Mouse (Mus musculus) cerebellum, adult 8-10 months (tissue): ENCODE data around the gene Ccer2.

ENCODE experiments used
- DNase-seq: peaks from one replicate; pipeline ENCODE4 v3.0.0; 2022

The Ccer2 gene

DNA sequence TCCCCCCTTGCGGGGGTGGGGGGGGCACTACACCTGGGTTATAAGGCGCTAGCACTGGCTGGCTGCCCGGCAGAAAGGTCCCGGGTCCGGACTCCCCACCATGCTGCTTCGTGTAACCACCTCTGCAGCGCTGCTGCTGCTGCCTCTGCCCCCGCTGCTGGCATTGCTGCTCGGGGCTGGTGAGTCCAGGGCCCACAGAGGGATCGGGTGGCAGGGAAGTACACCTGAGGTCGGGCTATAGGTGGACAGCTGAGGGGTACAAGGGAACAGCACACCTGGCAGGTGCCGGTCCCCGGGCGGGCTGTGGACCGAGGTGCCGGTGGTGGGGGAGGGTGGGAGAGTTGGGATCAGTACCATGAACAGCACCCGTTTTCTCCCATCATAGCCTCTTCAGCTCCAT lies at the start of gene Ccer2:
Gene Ccer2, plus strand, starts transcription at position 96 of the 400 bp plus-strand sequence.
- no peak for DNase-seq

DNA sequence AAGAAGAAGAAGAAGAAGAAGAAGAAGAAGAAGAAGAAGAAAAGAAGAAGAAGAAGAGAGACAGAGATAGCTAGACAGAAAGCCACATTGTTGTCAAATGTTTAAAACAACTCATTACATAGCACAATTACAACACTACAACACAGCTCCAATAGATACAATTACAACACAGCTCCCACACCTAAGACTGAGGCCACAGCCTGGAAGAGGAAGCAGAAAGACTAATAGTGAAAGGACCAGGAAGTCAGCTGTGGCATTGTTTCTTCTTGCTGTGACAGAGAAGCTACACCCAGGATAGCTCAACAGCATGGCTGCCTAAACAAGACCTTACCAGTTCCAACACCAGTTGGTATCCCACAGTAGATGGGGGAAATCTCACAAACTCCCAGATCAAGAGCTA lies 46.5 kb upstream of the Ccer2 start:
- no peak for DNase-seq

DNA sequence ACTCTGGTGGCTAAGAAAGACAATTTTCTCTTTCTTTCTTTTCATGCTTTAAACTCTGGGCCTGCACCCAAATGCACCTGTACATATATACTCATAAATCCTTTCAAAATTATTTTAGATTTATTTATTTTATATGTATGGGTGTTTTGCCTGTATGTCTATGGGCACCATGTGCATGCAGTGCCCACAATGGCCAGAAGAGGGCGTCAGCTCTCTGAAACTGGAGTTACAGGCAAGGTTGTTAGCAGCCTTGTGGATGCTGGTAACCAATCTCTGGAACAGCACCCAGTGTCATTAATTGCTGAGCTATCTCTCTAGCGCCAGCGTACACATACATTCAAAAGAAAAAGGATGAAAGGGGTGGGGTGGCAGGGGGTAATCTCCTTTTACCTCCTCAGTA lies 45.0 kb upstream of the Ccer2 start:
- DNase-seq = no peak

DNA sequence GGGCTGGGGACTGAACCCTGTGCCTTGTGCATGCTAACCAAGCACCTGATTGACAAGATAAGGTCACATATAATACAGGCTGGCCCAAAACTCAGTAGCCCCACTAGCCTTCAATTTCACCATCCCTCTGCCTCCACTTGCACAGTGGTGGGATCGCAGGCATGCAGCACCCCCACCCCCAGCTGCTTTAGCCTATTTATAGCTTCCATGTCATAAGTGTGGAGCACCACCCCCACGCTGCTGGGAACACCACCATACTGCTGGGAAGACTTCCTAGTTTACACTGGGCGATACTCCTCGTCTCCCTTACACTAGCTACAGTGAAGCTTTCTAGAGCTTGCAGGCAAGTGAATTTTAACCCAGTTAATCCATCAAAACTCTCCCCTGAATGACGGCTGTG lies 41.3 kb upstream of the Ccer2 start:
- DNase-seq = no peak

DNA sequence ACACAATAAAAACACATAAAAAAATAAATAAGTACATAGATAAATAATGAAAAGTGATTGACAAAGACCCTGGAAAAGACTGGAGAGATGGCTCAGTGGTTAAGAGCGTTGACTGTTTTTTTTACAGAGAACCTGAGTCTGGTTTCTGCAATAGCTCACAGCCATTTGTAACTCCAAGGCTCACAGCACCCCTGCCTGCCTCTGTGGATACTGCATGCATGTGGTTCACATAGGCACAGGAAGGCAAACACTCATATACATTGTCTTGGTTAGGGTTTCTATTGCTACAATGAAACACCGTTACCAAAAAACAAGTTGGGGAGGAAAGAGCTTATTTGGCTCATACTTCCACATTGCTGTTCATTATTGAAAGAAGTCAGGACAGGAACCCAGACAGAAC lies 40.4 kb upstream of the Ccer2 start:
- no peak for DNase-seq

DNA sequence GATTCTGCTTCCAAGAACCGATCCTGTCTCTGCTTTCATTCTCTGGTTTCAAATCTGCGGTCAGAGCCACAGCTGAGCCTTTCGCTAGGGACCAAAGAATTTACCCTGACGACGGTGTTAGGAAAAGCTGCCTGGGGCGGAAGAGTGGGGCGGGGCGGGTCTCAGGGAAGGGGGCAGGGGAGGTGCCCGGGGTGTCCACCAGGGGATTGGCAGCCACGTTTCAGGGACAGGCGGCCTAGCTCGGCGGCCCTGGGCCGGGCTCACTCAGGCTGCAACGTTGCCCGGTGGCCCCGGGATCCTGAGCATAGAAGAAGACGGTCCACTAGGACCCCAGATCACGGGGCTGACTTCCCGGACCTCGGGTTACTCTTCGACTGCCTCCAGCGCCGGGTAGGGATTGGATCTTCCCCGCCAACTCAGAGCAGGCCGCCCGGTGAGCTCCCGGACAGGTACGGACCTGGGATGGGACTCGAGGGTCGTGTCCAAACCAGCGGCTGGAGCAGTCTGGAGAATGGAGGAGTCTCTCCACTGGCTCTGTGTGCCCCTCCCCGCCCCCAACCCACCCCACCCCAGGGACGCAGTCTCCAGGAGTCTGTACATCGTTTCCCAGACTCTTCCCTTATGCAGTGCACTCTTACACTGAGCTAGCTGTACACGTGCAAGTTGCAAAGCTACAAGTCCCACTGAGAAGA lies 39.2 kb upstream of the Ccer2 start, which contains the start of gene Fbxo17:
Gene Fbxo17, plus strand, starts transcription at position 215 of the 692 bp plus-strand sequence.
- DNase-seq = peak; percentile 51

DNA sequence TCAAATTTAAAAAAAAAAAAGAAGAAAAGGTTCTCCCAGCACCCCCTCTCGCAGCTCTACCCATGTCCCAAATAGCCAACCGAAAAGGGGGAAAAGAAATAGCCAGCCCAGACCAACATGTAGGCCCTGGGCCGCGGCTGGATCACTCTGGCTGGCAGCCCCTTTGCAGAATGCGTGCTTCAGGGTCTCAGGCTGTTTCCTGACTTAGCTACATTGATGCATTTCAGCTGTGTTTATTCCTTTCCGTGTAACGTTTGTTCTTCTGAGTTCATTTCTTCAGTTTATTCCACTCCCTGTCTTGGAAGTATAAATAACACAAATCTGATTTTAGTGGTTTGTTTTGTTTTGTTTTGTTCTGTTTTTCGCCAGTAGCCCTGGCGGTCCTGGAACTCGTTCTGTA lies 38.2 kb upstream of the Ccer2 start:
- no peak for DNase-seq

DNA sequence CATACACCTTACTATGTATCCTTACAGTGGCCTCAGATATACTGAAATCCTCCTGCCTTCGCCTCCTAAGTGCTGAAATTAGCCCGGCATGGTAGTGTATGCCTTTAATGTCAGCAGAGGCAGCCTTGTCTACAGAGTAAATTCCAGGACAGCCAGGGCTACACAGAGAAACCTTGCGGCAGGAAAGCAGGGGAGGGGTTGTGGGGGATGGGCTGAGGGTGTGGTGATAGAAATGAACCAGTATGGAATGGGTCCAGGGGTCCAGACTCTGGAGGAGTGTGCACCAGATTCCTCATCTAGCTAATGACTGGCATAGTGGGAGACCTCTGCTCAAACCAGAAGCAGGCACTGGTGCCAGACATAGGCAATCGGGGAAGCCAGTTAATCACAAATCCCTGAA lies 36.8 kb upstream of the Ccer2 start:
- DNase-seq = no peak

DNA sequence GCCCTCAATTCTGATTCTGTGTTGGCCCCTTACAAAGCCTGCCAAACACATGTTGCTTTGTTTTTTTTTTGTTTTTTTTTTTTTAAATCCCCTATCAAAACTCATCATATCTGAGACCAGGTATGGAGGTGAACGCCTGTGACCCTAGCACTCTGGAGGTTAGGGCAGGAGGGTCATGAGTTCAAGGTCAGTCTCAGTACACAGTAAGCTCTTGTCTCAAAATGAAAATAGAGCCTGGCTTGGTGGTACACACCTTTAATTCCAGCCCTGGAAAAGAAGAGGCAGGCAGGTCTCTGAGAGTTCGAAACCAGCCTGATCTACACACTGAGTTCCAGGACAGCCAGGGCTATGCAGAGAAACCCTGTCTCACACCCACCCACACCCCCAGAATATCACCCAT lies 36.3 kb upstream of the Ccer2 start:
- no peak for DNase-seq

DNA sequence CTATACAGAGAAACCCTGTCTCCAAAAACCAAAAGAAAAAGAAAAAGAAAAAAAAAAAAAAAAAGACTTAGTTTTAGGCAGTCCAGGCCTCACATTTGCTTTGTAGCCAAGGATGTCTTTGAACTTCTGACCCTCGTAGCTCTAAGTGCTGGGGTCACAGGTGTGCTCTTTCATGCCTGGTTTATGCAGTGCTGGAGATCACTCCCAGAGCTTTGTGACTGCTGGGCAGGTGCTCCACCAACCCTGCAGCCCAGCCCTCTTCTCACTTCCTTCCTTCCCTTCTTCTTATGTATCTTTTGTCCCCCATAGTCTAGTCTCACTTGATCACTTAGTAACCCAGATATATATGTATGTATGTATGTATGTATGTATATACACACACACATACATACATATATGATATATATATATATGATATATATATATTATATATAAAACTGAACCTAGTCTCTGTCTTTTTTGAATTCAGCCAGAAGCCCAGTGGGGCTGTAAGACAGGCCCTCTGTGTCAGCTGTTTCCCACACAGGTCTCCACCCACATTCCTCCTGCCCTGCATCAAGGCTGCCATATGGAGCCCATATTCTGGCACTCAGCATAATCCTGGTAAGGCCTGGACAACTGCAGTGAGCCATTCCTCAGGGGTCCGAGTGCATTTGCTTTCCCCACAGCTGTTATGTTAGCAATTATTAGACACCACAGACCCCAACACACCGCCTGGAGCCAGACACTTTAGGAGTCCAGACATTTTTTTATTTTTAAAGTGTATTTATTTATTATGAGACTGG lies 35.0 kb upstream of the Ccer2 start:
- DNase-seq = no peak

DNA sequence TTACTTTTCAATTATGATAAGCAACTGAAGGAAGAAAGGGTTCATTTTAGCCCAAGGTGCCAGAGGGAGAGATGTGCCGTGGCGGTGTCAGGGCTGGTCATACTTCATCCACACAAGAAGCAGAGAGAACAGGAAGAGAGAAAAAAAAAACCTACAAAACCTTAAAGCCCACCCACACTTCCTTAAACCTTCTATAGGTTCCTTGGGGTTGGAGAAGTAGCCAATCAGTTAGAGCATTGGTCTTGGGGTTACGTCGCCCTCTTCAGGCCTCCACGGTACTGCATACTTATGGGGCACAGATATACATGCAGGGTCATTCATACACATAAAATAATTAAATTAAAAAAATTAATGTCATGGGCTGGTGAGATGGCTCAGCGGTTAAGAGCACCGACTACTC lies 33.9 kb upstream of the Ccer2 start:
- DNase-seq = no peak

DNA sequence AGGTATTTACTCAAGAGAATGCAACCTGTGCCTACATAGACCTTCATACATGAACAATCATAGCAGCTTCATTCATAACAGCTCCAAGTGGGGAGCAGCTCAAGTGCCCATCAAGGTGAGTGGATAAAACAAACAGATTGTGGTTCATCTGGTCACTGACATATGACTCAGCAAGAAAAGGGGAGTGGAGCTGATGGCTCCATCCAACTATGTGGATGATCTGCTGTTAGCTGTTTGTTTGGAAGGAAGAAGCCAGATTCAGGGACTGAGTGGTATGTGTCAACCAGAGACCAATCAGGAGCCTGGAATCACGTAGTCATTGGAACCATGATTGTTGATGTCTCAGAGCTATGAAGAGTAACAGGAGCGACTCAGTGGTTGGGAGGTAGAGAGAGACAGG lies 31.4 kb upstream of the Ccer2 start:
- DNase-seq = no peak

DNA sequence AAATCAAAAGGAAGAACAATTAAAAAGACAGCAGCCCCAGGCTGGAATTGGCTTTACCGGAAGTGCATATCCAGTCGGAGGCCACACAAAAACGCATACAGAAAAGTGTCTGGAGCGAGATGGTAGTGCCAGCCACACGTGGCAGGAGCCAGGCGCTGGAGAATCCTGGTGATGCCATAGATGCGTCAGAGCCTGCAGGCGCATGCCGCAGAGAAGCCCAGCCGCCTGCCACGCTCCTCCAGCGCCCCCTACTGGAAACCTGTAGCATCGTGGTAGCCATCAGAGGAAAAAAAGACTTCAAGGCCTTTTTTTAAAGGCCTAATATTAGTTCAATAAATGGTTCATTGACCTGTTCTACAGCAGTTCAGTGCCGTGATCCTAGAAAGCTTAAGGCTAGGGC lies 29.4 kb upstream of the Ccer2 start:
- peak; percentile 84 for DNase-seq

DNA sequence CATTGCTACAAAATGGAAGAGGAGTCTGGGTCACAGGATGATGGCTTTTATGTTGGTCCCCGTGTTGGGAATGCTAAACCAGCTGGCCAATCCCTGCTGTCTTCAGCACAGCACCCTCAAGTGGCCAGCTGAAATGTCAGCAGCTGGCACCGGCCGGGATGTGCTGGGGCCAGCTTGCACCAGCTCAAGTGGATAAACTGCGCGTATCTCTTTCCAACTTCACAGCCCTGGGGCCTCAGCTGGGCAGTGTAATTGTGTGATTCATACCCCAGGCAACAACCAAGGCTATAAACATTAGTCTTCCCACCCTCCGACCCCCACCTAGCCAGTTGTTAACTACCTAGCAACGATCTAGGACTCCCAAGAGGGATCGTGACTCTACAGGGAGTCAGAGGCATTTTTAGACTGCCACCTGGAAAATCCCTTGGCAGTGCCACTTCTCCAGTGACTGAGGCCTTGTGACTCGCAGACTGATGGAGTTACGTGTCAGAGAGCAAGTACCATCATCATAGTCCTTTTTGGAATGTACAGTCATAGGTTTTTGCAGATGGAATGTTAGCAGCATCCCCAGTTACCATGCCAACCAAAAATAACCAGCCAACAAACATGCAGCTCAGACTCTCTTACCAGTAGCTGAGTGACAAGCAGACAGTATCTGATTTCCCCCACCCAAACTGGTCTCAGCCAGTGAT lies 28.2 kb upstream of the Ccer2 start:
- no peak for DNase-seq

DNA sequence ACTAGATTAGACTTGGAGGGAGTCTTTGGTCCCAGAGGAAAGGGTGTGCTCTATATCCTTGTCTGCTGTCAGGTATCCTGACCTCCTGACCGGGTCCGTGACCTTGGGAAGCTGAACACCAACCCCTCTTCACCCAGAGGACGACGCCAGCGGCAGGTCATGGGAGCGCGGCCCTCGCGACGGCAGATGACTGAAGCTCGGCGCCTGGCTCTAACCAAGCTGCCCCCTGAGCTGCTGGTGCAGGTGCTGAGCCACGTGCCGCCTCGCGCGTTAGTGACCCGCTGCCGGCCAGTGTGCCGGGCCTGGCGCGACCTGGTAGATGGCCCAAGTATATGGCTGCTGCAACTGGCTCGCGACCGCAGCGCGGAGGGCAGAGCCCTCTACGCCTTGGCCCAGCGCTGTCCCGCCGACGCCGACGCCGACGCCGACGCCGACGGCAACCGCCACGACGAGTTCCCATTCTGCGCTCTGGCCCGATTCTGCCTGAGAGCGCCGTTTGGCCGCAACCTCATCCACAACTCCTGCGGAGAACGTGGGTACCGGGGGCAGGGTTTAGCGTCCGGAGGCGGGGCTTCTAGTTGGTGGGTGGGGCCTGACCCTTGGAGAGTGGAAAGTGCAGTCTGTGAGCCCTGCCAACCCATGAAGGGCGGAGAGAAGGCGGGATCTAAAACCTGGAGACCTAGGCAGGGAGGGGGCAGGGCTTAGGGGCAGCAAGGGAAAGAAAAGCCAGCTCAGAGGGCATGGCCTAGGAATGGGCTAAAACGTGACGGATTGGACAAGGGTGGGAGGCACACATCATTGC lies 23.4 kb upstream of the Ccer2 start:
- peak; percentile 58 for DNase-seq

DNA sequence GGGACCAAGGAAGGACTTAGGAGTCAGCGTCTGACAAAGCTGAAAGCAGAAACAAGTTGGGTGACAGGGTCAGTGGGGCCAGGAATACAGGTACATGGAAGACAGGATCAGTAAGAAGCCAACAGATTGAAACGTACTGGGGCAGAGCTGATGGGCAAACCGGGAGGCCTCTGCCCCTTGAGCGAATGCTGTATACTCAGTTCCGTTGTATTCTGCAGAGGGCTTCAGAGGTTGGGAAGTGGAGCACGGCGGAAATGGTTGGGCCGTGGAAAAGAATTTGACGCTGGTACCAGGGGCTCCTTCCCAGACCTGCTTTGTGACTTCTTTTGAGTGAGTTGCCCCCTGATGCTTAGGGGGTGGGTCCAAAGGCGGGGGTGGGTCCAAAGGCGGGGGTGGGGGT lies 22.8 kb upstream of the Ccer2 start:
- DNase-seq = no peak

DNA sequence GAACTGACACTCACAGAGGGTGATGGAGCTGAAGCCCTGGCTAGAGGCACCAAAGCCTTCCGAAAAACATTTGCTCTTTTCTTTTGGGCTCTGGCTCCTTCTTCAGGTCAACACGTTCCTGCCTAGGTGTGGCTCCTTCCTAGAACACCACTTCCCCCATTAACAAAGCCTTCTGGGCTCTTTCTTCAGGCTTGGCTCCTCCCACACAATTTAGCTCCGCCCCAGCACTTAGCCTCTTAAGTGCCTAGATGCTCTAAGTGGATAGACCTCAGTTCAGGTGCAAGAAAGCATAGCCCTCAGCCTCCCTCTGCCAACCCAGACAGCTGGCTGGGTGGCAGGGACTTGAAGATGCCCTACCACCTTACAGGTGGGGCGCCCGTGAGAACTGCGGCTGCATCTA lies 20.3 kb upstream of the Ccer2 start:
- DNase-seq = no peak

DNA sequence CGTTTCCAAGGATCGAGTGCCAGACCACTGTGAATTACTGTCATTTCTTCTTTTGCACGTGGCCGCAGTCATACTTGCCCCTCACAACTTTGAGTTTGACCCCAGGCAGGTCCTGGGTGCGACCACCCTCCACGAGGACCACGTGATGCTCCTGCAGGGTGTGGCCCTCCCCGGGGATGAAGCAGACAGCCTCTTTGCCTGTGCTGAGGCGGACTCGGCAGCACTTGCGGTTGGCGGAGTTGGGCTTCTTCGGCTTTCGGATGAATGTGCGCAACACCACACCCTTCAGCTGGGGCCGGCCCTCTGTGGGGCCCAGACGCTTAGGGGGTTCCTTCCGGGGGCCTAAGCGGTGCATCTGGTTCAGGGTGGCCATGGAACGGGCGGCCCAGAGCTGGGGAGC lies 16.1 kb upstream of the Ccer2 start:
- DNase-seq = no peak

DNA sequence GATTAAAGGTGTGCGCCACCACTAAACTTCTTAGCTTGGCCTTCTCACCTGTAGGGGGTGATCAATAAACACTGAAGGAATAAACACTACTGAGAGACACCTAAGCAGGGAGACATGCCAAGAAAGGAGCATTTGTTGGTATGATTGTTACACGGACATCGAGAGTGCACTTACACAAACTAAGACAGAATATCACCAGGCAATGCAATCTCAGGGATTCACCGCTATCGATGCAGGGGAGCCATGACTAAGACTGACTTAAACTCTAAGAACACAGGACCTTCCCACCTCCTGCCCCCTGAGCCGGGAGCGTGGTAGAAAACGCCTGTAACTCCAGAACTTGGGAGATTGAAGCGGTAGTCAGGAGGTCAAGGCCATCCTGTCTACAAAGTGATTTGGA lies 15.0 kb upstream of the Ccer2 start:
- no peak for DNase-seq

DNA sequence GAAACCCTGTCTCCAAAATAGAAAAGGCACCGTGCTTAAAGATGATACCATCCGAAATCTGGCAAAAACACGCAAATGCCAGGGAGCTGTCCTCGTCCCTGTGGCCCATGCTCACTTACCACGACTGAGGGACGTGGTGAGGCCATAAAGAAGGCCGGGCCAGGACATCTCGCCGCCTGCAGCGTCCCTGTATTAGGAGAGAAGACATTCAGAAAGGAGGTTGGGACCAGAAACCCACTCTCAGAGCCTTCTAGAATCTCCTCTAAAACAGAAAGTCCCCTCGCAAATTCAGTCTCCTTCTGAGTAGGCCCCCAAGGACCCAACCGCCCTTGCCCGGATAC lies 14.6 kb upstream of the Ccer2 start:
- no peak for DNase-seq

DNA sequence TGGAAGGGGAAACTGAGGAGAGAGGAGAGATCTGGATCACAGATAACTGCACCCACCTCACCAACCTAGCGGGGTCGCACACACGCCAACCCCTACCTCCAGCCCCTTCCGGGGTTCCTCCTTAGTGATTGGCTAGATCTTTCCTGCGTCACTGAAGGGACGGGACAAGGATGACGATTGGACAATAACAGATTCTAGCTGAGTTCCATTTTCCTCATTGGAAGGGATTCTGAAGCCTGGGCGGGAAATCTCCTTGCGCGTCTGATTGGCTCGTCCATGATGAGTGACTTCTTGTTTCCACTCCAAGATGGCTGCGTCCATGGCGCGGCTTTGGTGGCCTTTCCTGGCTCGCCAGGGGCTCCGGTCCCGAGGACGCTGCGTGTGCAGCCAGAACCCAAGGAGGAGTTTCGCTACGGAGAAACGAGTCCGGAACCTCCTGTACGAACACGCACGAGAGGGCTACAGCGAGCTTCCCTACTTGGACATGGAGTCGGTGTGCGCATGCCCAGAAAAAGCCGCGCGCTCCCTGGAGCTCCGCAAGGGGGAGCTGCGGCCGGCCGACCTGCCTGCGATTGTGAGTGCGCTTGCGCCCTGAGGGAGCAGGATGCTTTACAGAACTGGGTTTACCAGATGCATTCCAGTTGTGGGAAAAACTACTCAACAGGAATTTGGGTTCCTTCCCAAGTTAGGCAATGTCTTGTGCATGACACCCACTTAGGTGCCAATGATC lies 14.1 kb upstream of the Ccer2 start, which contains the start of the genes Mrps12 and Sars2:
Gene Mrps12, minus strand, starts transcription at position 112 of the 730 bp plus-strand sequence.
Gene Sars2, plus strand, starts transcription at position 284 of the 730 bp plus-strand sequence.
- peak; percentile 97 for DNase-seq

DNA sequence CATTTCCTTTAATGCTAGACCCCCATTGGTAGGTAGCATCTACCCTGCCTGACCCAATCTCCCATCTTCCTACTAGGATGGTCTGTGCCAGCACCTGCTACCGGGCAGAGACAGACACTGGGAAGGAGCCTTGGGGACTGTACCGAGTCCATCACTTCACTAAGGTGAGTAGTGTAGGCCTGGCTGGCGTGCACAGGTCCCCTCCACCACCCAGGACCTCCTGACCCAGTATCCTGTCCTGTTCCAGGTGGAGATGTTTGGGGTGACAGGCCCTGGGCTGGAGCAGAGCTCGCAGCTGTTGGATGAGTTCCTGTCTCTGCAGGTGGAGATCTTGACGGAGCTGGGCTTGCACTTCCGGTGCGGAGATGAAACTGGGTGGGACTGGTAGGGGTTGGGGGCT lies 6.0 kb upstream of the Ccer2 start:
- no peak for DNase-seq
